ENCODE assay signal across 14 mouse cellular contexts in the genomic region with DNA sequence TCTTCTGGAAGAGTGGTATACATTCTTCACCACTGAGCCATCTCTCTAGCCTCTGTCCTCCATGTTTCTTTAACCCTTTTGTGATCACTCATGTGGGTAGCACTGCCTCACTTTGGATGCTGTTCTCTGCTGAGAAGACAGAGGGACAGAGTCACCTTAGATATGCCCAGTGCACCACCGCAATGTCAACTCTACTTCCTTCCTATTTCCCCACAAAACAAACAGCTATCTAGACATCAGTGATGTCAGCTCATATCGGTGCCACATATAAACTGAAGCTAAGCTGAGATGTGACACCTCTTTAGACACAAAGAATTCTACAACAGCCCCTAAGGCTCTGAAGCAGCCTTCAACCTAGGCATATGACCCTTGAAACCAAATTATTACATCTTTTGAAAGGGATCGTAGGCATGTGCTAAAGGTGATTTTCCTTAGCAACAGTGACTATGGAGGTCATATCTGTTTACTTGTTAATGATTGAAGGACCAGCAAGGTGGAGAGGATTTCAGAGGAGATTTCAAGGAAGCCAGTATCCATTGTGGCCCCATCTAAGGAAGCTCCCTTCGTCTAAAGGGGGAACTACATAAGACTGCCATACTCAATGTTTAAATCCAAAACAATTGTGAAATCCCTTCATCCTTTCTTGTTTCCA. TPM values are rescaled to one million over a fixed set of nuclear protein-coding genes. Genes with fewer than 3 reads are reported as not detected.
DNase-seq lines count a peak whose midpoint lies in the region; ATAC-seq and TF ChIP-seq lines count a peak whose summit lies in the region.
"Had no signal": no experiment of that assay in that cellular context is flagged by ENCODE, and none has a peak within 500 bp of the region (broad histone marks: within the 10 kb centered on the region; RNA-seq: fewer than 3 reads in every experiment).

No protein-coding gene starts in this region.

- peak overlapping the region; percentile 21; the same call in 1 of the 2 replicates for H3K27ac ChIP-seq in bone marrow, adult 2 months (ENCODE audit: control insufficient read depth, insufficient read depth, low read depth, low read length, poor library complexity)
- H3K27ac ChIP-seq in intestine, postnatal 0 days (ENCODE audit: low read depth, low read length), result peak overlapping the region; percentile 83
- H3K27ac ChIP-seq: hindbrain, embryonic 15.5 days; left cerebral cortex, adult 2 months; neural tube, embryonic 13.5 days had no signal

- no peaks in the 10 kb centered on the region for H3K36me3 ChIP-seq in intestine, postnatal 0 days (ENCODE audit: control insufficient read depth, insufficient read depth)
- H3K36me3 ChIP-seq: hindbrain, embryonic 15.5 days; neural tube, embryonic 13.5 days had no signal

- peaks cover 6% of the 10 kb centered on the region for H3K4me1 ChIP-seq in bone marrow, adult 2 months (ENCODE audit: control insufficient read depth, insufficient read depth, low read length)
- H3K4me1 ChIP-seq in intestine, postnatal 0 days (replicated peaks; ENCODE audit: control insufficient read depth, insufficient read depth, low read length), result 0 out of 2 replicates have a peak, but pooled peaks cover 5% of the 10 kb centered on the region
- H3K4me1 ChIP-seq: hindbrain, embryonic 15.5 days; neural tube, embryonic 13.5 days had no signal

- no peaks in the 10 kb centered on the region for H3K27me3 ChIP-seq in intestine, postnatal 0 days (replicated peaks; ENCODE audit: control insufficient read depth, insufficient read depth, low read length)
- H3K27me3 ChIP-seq: hindbrain, embryonic 15.5 days; neural tube, embryonic 13.5 days had no signal

- 0 out of 2 replicates have a peak, but pooled peaks have one; percentile 11 for TF ChIP-seq CTCF in bone marrow, adult 2 months (IDR thresholded peaks at IDR 0.05; ENCODE audit: control insufficient read depth, insufficient read depth, low read length)
- peak; percentile 27 for TF ChIP-seq CTCF in intestine, postnatal 0 days (IDR thresholded peaks at IDR 0.05; ENCODE audit: low read depth)

- DNase-seq in natural killer cell, adult 2 months (ENCODE audit: low spot score in 2 of 2), result peak; percentile 53 to 55
- DNase-seq in adrenal gland, adult 18-20 months (ENCODE audit: low spot score in 2 of 2), result no peak
- DNase-seq in thymus, postnatal 25 days, result no peak
- DNase-seq in lung, postnatal 4 days, result no peak
- DNase-seq: cerebellum, postnatal 36 days; kidney, postnatal 4 days; thymus, postnatal 36 days had no signal

- H3K4me2 ChIP-seq in intestine, postnatal 0 days (replicated peaks; ENCODE audit: low read depth), result peak overlapping the region; percentile 22; the same call in 1 of the 2 replicates
- H3K4me2 ChIP-seq: hindbrain, embryonic 15.5 days; neural tube, embryonic 13.5 days had no signal

- 28% methylated on average over 4 of the region's 4 CpGs for WGBS in bone marrow, adult 2 months
- whole genome bisulfite sequencing in intestine, postnatal 0 days, result 34% methylated on average over 4 of the region's 4 CpGs

- peak; percentile 16 for ATAC-seq in CD4-positive, CD25-positive, alpha-beta regulatory T cell, adult 4 months
- ATAC-seq in intestine, postnatal 0 days, result peak; percentile 82

- TF ChIP-seq POLR2A in bone marrow, adult 2 months (IDR thresholded peaks at IDR 0.05; ENCODE audit: borderline replicate concordance, control insufficient read depth, low read depth, low read length), result no peak

- no peak overlapping the region for H3K4me3 ChIP-seq in bone marrow, adult 2 months (replicated peaks; ENCODE audit: control insufficient read depth, low read depth, low read length)
- no peak overlapping the region for H3K4me3 ChIP-seq in intestine, postnatal 0 days (ENCODE audit: low read depth, low read length)
- H3K4me3 ChIP-seq: hindbrain, embryonic 15.5 days; left cerebral cortex, adult 2 months; neural tube, embryonic 13.5 days had no signal

- H3K9ac ChIP-seq in intestine, postnatal 0 days (ENCODE audit: low read depth, low read length), result no peak overlapping the region
- H3K9ac ChIP-seq: hindbrain, embryonic 15.5 days; neural tube, embryonic 13.5 days had no signal

- H3K9me3 ChIP-seq in intestine, postnatal 0 days (ENCODE audit: control insufficient read depth), result no peaks in the 10 kb centered on the region
- H3K9me3 ChIP-seq: hindbrain, embryonic 15.5 days; neural tube, embryonic 13.5 days had no signal

RNA-seq across cellular contexts. Expression of a gene that starts 26.6 kb away (rescaled TPM):
- 1 to 10 TPM; 7.0 to 8.1 TPM for polyA plus RNA-seq in CD4-positive, CD25-positive, alpha-beta regulatory T cell, adult 4 months (2017; shearing (Covaris generic))
- polyA plus RNA-seq in bone marrow, adult 2 months (2011; ENCODE audit: insufficient read depth, insufficient read length, low replicate concordance, missing spikeins), result 10.4 and 16.2 TPM in 2 replicates
- 29.4 and 31.5 TPM in 2 replicates for polyA plus RNA-seq in intestine, postnatal 0 days (2015; fragmentation: Nextera tagmentation; extraction: Ambion mirVana)
- total RNA-seq in adrenal gland, adult 18-20 months (2021), result 10 to 100 TPM in 1 of 2 experiments, 1 to 10 TPM in 1; 7.5 to 14.4 TPM
- polyA plus RNA-seq: liver, adult 2 months had no signal

RNA-seq across cellular contexts. Expression of a gene that starts 51.9 kb away (rescaled TPM):
- polyA plus RNA-seq in CD4-positive, CD25-positive, alpha-beta regulatory T cell, adult 4 months (2017; shearing (Covaris generic)), result 1 to 10 TPM; 1.1 to 5.5 TPM
- polyA plus RNA-seq in bone marrow, adult 2 months (2011; ENCODE audit: insufficient read depth, insufficient read length, low replicate concordance, missing spikeins), result 10.2 and 10.4 TPM in 2 replicates
- 40.5 and 45.0 TPM in 2 replicates for polyA plus RNA-seq in intestine, postnatal 0 days (2015; fragmentation: Nextera tagmentation; extraction: Ambion mirVana)
- 10 to 100 TPM; 30.9 to 31.1 TPM for total RNA-seq in adrenal gland, adult 18-20 months (2021)

Comparison
In these comparisons a context has a peak if more than half of its experiments do, and no peak if none do; other contexts are left out.
1. DNase-seq: peak in natural killer cell, adult 2 months (2 of 2); none in adrenal gland, adult 18-20 months (0 of 2), thymus, postnatal 25 days (single experiment) and lung, postnatal 4 days (0 of 2).